Mouse (Mus musculus): ENCODE results near the gene Ptprm. TPM values are rescaled to one million over a fixed set of nuclear protein-coding genes. Genes with fewer than 3 reads are reported as not detected.
A peak's percentile ranks its signal among the peaks of the same experiment; 100 is the strongest.

Ptprm gene
- polyA plus RNA-seq, 1 experiment from 2014 or later, result 5.4 TPM

DNA sequence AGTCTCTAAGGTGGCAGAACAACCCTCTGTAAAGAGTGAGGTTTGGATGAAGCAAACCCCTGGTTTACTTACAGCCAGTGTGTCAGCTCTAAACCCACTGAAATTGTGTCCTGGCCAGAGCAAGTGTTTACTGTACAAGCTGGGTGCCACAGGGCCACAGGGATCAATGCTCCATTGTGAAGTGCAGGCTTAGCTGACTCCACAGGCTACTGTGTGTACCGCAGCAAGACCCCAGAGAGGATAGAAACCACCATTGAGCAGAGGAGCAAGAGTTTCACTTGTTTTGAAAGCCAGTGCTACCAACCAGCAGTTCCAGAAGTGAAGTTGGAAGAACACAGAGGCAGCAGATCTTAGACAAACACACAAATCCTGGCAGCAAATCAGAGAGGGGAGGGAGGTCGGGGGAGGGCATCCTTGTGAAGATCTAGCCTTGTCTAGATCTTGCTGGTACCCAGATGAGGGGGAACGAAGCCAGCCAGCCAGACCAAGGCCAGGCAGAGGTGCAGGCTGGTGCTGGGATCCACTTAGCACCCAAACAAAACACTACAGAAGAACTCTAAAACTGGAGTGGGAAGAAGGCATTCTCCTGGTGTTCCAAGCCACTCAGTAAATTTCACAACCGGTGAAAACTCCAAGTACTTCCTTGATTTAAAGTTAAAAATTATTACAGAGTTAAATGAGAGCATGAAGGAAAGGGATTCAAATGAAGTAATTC lies 39.6 kb downstream of the Ptprm start:
- Histone ChIP-seq H3K4me3 (ENCODE audit: low read depth, low read length) (no peak overlapping the region), H3K36me3 (ENCODE audit: control insufficient read depth, insufficient read depth) (no peaks in the 10 kb centered on the region), H3K27me3 (replicated peaks; ENCODE audit: control insufficient read depth, insufficient read depth, low read length) (no peaks in the 10 kb centered on the region), H3K9me3 (ENCODE audit: control insufficient read depth) (no peaks in the 10 kb centered on the region), H3K4me1 (replicated peaks; ENCODE audit: control insufficient read depth, insufficient read depth, low read length) (no peaks in the 10 kb centered on the region), H3K4me2 (replicated peaks; ENCODE audit: low read depth) (no peak overlapping the region), H3K9ac (ENCODE audit: low read depth, low read length) (no peak overlapping the region), H3K27ac (ENCODE audit: low read depth, low read length) (no peak overlapping the region)
- ATAC-seq, result no peak
- WGBS, result 60% methylated on average over 4 of the region's 4 CpGs
- no peak for TF ChIP-seq CTCF (IDR thresholded peaks at IDR 0.05; ENCODE audit: low read depth)

DNA sequence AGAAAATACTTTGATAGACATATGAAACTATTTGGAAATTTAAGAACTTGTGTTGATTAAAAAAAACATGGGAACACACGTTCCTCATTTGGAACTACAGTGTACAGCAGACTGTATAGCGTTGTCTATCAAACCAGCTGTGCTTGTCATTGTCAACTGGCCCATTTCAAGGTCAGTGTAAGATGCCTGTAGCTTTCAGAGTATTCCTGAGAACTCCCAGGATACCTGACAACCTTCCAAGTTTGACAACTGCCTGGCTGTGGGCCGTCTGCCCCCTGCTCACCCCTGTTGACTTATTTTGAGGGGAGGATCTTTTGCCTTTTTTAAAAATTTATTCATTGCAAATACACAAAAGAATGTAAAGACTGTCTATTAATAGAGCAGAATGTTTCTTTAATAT lies 45.8 kb downstream of the Ptprm start:
- Histone ChIP-seq H3K4me3 (ENCODE audit: low read depth, low read length) (no peak overlapping the region), H3K4me2 (replicated peaks; ENCODE audit: low read depth) (no peak overlapping the region), H3K4me1 (replicated peaks; ENCODE audit: control insufficient read depth, insufficient read depth, low read length) (no peaks in the 10 kb centered on the region), H3K36me3 (ENCODE audit: control insufficient read depth, insufficient read depth) (no peaks in the 10 kb centered on the region), H3K9me3 (ENCODE audit: control insufficient read depth) (no peaks in the 10 kb centered on the region), H3K9ac (ENCODE audit: low read depth, low read length) (no peak overlapping the region), H3K27me3 (replicated peaks; ENCODE audit: control insufficient read depth, insufficient read depth, low read length) (no peaks in the 10 kb centered on the region), H3K27ac (ENCODE audit: low read depth, low read length) (no peak overlapping the region)
- ATAC-seq, result no peak
- TF ChIP-seq CTCF (IDR thresholded peaks at IDR 0.05; ENCODE audit: low read depth), result no peak
- WGBS, result 90% methylated on average over 3 of the region's 3 CpGs

DNA sequence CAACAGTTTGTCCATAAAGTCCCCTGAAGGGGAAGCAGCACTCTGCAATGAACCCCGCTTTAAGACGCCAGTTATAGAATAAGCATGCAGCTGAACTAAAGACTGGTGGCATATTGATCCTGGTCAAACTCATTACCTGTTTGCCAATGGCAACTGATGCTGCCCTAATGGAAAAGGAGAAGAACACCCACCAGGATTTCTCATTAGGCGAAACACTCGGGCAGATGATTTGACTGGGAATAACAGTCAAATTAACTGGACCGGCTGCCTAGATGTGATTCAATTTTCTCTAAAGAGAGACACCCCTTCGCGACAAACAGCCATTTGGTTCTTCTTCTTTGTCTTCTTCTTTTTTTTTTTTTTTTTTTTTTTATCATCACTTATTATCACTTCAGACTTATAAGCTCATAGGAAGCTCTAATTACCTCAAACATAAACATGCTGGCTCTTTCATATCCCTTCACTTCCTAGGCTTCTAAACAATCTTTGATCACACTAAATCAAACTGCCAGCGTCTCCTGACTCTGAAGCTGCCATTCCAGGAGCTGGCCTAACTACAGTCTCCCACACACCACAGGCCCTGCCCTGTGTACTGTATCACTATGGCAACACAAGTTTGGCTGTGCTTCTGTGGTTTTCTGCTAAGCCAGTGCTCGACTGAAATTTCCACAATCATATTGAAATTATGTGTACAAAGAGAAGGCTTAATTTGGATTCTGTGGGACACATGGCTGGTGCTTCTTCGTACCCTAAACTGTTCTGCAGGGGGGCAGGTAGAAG lies 48.0 kb downstream of the Ptprm start:
- Histone ChIP-seq H3K4me3 (ENCODE audit: low read depth, low read length) (no peak overlapping the region), H3K4me2 (replicated peaks; ENCODE audit: low read depth) (no peak overlapping the region), H3K9ac (ENCODE audit: low read depth, low read length) (no peak overlapping the region), H3K4me1 (replicated peaks; ENCODE audit: control insufficient read depth, insufficient read depth, low read length) (no peaks in the 10 kb centered on the region), H3K27me3 (replicated peaks; ENCODE audit: control insufficient read depth, insufficient read depth, low read length) (no peaks in the 10 kb centered on the region), H3K27ac (ENCODE audit: low read depth, low read length) (no peak overlapping the region), H3K36me3 (ENCODE audit: control insufficient read depth, insufficient read depth) (no peaks in the 10 kb centered on the region), H3K9me3 (ENCODE audit: control insufficient read depth) (no peaks in the 10 kb centered on the region)
- ATAC-seq, result no peak
- no peak for TF ChIP-seq CTCF (IDR thresholded peaks at IDR 0.05; ENCODE audit: low read depth)
- WGBS, result 78% methylated on average over 10 of the region's 10 CpGs

DNA sequence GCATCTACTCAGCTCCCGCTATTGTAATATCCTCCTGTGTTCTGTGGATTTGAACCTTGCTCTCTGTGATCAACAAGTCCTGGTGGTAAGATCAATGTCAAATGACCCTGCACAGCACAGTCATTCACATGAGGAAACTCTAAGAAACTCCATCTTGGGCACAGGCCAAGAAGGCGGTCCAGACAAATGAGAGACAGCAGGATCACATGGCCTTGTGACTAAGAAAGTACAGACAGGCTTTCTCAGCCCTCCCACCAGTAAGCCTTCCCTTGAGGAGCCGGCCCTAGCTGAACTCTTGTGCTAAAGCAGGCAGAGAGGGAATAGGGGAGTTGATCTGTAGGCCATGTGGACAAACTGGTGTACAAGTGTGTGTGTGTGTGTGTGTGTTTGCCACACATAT lies 49.4 kb downstream of the Ptprm start:
- peak; percentile 63; the same call in 1 of the 2 replicates for ATAC-seq
- H3K27me3 ChIP-seq (replicated peaks; ENCODE audit: control insufficient read depth, insufficient read depth, low read length), result no peaks in the 10 kb centered on the region
- no peak overlapping the region for H3K4me3 ChIP-seq (ENCODE audit: low read depth, low read length)
- H3K9ac ChIP-seq (ENCODE audit: low read depth, low read length), result no peak overlapping the region
- H3K4me2 ChIP-seq (replicated peaks; ENCODE audit: low read depth), result no peak overlapping the region
- no peak overlapping the region for H3K27ac ChIP-seq (ENCODE audit: low read depth, low read length)
- no peak for TF ChIP-seq CTCF (IDR thresholded peaks at IDR 0.05; ENCODE audit: low read depth)
- no peaks in the 10 kb centered on the region for H3K36me3 ChIP-seq (ENCODE audit: control insufficient read depth, insufficient read depth)
- WGBS, result 59% methylated on average over 3 of the region's 3 CpGs
- no peaks in the 10 kb centered on the region for H3K4me1 ChIP-seq (replicated peaks; ENCODE audit: control insufficient read depth, insufficient read depth, low read length)
- no peaks in the 10 kb centered on the region for H3K9me3 ChIP-seq (ENCODE audit: control insufficient read depth)

- TF ChIP-seq CTCF (IDR thresholded peaks at IDR 0.05; ENCODE audit: low read depth), result no peak
- no peak overlapping the region for H3K4me3 ChIP-seq (ENCODE audit: low read depth, low read length)
- H3K4me1 ChIP-seq (replicated peaks; ENCODE audit: control insufficient read depth, insufficient read depth, low read length), result no peaks in the 10 kb centered on the region
- no peak overlapping the region for H3K4me2 ChIP-seq (replicated peaks; ENCODE audit: low read depth)
- 80% methylated on average over 18 of the region's 18 CpGs for WGBS
- no peaks in the 10 kb centered on the region for H3K9me3 ChIP-seq (ENCODE audit: control insufficient read depth)
- H3K27ac ChIP-seq (ENCODE audit: low read depth, low read length), result no peak overlapping the region
- ATAC-seq, result no peak
- no peaks in the 10 kb centered on the region for H3K36me3 ChIP-seq (ENCODE audit: control insufficient read depth, insufficient read depth)
- no peaks in the 10 kb centered on the region for H3K27me3 ChIP-seq (replicated peaks; ENCODE audit: control insufficient read depth, insufficient read depth, low read length)
- H3K9ac ChIP-seq (ENCODE audit: low read depth, low read length), result no peak overlapping the region
Measured at GRCm38 (mm10) chr17:67303326-67304099, 50.7 kb downstream of the Ptprm start.

GRCm38 (mm10) chr17:67302569-67302968 lies 51.7 kb downstream of the Ptprm start:
- no peaks in the 10 kb centered on the region for H3K9me3 ChIP-seq (ENCODE audit: control insufficient read depth)
- H3K36me3 ChIP-seq (ENCODE audit: control insufficient read depth, insufficient read depth), result no peaks in the 10 kb centered on the region
- H3K27ac ChIP-seq (ENCODE audit: low read depth, low read length), result no peak overlapping the region
- no peak for ATAC-seq
- no peak overlapping the region for H3K4me3 ChIP-seq (ENCODE audit: low read depth, low read length)
- no peak overlapping the region for H3K9ac ChIP-seq (ENCODE audit: low read depth, low read length)
- peaks cover under 1% of the 10 kb centered on the region; the same call in 1 of the 2 replicates for H3K4me1 ChIP-seq (replicated peaks; ENCODE audit: control insufficient read depth, insufficient read depth, low read length)
- TF ChIP-seq CTCF (IDR thresholded peaks at IDR 0.05; ENCODE audit: low read depth), result no peak
- no peaks in the 10 kb centered on the region for H3K27me3 ChIP-seq (replicated peaks; ENCODE audit: control insufficient read depth, insufficient read depth, low read length)
- WGBS, result 66% methylated on average over 4 of the region's 4 CpGs
- no peak overlapping the region for H3K4me2 ChIP-seq (replicated peaks; ENCODE audit: low read depth)
